Mouse (Mus musculus): ENCODE measurements around the gene Panx3.

The Panx3 gene

DNA sequence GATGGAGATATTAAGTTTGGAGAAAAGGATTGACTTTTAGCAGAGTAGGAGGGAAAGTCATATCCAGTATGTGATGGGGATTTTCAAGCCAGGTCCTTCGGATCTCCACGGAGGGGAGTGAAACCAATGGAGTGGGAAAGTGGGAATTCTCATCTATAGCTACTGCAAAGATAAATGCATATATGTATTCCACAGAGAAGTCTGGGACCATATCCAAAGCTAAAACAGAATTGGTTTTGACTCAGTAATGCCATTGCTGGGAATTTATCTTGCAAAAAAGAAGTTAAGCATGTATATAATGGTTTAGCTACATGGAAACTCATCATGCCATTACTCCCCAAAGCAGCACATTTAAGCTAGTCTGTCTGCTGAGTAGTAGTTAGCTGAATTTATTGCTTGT is 36.7 kb downstream of the Panx3 start:
- no peak for DNase-seq (ENCODE audit: low spot score)

- no peak for DNase-seq (ENCODE audit: low spot score)
Measured at GRCm38 (mm10) chr9:37629941-37630340, 39.1 kb downstream of the Panx3 start.

GRCm38 (mm10) chr9:37628581-37628980 is 40.5 kb downstream of the Panx3 start:
- no peak for DNase-seq (ENCODE audit: low spot score)

- DNase-seq (ENCODE audit: low spot score): no peak
Measured at GRCm38 (mm10) chr9:37627263-37627662, 41.8 kb downstream of the Panx3 start.

GRCm38 (mm10) chr9:37626103-37626567 is 42.9 kb downstream of the Panx3 start:
- no peak for DNase-seq (ENCODE audit: low spot score)

DNA sequence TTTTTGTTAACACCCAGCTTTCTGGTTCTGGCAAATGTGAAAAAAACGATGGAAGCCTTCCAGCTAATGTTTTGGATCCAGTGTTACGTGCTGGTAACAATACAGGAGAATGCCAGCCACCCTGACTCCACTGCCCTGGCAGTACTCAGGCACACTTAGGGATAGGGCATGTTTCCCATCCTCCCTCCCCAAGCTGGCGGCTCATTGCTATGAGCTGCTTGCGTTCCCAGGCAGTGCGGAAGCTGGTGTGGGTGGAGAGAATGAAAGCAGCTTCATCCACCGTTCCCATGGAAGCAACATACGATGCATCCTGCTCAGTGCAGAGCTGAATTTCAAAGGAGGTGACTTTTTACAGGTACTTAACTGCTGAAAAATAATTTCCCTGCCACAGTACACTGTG is 43.4 kb downstream of the Panx3 start:
- DNase-seq (ENCODE audit: low spot score): no peak

DNA sequence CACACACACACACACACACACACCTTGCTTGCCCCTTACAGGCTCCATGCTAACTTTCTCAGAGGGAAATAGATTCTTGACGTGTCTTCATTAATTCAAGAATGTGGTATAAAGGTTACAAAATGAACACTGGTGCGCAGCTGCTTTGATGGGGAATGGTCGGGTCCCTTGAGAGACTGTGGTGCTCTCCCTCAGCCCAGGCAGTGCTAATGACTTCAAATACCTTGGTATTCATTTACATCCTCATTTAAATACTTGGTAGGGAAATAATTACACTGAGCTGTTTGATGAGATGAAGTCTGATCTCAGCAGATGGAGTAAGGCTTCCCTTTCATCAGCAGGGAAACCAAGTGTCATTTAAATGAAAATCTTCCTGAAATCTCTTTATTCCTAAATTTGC is 43.9 kb downstream of the Panx3 start:
- no peak for DNase-seq (ENCODE audit: low spot score)

- no peak for DNase-seq (ENCODE audit: low spot score)
Measured at GRCm38 (mm10) chr9:37624502-37624901, 44.5 kb downstream of the Panx3 start.

DNA sequence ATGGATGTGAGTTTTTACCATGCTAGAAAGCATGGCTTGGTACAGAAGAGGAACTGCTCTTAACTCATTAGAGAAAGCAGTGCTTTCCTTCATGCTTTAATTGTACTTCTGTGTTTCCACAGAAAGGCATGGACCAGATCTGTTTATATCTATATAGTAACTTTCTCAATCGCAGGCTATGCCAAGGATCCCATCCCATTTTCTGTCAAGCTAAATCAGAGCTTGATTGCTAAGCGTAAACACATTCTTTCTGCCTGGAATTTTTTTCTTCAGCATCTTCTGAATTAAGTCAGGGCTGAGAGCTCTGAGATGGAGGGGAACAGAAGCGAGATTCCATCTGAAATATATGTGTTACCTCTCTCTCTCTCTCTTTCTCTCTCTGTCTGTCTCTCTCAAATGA is 45.1 kb downstream of the Panx3 start:
- DNase-seq (ENCODE audit: low spot score): no peak

- no peak for DNase-seq (ENCODE audit: low spot score)
Measured at GRCm38 (mm10) chr9:37621290-37621689, 47.7 kb downstream of the Panx3 start.

GRCm38 (mm10) chr9:37616770-37617169 is 52.3 kb downstream of the Panx3 start:
- no peak for DNase-seq (ENCODE audit: low spot score)

- DNase-seq (ENCODE audit: low spot score): no peak
Measured at GRCm38 (mm10) chr9:37615220-37615619, 53.8 kb downstream of the Panx3 start.

- no peak for DNase-seq (ENCODE audit: low spot score)
Measured at GRCm38 (mm10) chr9:37614316-37614715, 54.7 kb downstream of the Panx3 start.

GRCm38 (mm10) chr9:37613911-37614280 is 55.1 kb downstream of the Panx3 start:
- no peak for DNase-seq (ENCODE audit: low spot score)

DNA sequence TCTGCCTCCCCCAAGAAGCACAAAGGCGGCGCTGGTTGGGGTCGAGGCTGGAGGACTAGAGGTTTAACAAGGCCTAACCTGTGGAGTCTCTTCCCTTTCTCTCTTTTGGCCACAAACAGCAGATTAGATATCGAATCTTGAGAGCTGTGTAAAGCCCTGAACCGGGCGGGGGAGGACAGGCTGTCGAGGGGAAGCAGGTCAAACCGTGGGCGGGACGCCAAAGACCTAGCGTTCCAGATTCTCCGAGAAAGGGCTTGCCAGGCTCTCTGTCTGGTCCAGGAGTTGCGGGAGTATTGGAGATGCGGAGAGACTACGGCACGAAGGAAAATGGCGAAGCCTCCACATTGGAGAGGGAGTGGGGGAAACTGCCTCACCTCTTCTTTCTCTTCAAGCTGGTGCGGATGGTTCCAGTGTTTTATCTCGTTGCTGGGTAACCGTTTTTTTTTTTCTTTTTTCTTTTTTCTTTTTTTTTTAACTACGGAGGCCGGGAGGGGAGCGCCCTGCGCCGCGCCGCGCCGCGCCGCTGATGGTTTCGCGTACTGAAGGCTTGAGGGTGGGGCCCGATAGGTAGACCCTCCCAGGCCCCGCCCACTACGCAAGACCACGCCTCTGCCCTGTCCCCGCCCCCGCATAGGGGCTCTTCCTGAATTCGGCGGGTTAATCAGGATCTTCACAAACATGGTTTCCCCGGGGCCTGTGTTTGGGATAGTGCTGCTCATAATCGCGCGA is 55.7 kb downstream of the Panx3 start, which contains the start of gene Spa17:
Spa17 (minus strand) TSS at position 541 of the 729 bp plus-strand sequence.
- peak; percentile 79 for DNase-seq (ENCODE audit: low spot score)
